ENCODE assay signal across 8 mouse cellular contexts in the genomic region with DNA sequence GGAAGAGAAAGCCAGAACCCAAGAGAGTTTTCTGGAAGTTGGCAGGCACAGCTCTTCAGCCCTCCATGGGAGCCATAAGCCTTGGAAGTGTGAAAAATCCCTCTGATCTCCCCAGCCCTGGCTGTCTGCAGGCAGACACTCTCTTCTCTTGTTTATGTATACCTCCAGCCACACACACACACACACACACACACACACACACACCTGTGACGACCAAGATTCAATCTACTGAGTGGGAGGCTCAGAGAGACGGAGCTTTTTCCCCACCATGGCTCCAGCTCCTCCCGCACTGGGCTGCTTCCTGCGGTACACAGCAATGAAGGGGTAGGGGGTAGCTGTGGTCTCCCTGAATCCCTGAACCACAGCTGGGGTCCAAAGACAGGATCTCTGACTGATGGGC. TPM values are rescaled to one million over a fixed set of nuclear protein-coding genes. Genes with fewer than 3 reads are reported as not detected.
DNase-seq lines count a peak whose midpoint lies in the region; ATAC-seq and TF ChIP-seq lines count a peak whose summit lies in the region.

No protein-coding gene starts in this region.

- no peak for DNase-seq in gastrocnemius, adult 2 months
- no peak for DNase-seq in gastrocnemius, postnatal 10 days
- no peak for DNase-seq in midbrain, embryonic 11.5 days (ENCODE audit: low spot score, missing footprints)
- no peak for DNase-seq in right cerebral cortex, postnatal 25 days
- DNase-seq in layer of hippocampus, postnatal 36 days: no peak
- DNase-seq in spleen, postnatal 14 days (ENCODE audit: low spot score in 2 of 2): no peak

- H3K4me3 ChIP-seq in gastrocnemius, adult 2 months: peak overlapping the region; percentile 77
- H3K4me3 ChIP-seq in E14TG2a.4 (replicated peaks; ENCODE audit: low read length): peak overlapping the region; percentile 29; the same call in 1 of the 2 replicates
- peak overlapping the region; percentile 60 for H3K4me3 ChIP-seq in hindbrain, embryonic 13.5 days
- H3K4me3 ChIP-seq in midbrain, embryonic 11.5 days (ENCODE audit: low read depth, low read length): no peak overlapping the region

- H3K4me2 ChIP-seq in hindbrain, embryonic 13.5 days: peak overlapping the region; percentile 98
- H3K4me2 ChIP-seq in midbrain, embryonic 11.5 days: peak overlapping the region; percentile 87

- H3K9me3 ChIP-seq in E14TG2a.4 (ENCODE audit: low read length): no peaks in the 10 kb centered on the region
- no peaks in the 10 kb centered on the region for H3K9me3 ChIP-seq in hindbrain, embryonic 13.5 days
- no peaks in the 10 kb centered on the region for H3K9me3 ChIP-seq in midbrain, embryonic 11.5 days (ENCODE audit: control insufficient read depth, low read length)

- peaks cover 51% of the 10 kb centered on the region for H3K4me1 ChIP-seq in E14TG2a.4 (replicated peaks; ENCODE audit: low read depth, low read length)
- peaks cover 56% of the 10 kb centered on the region for H3K4me1 ChIP-seq in hindbrain, embryonic 13.5 days (replicated peaks)
- H3K4me1 ChIP-seq in midbrain, embryonic 11.5 days (ENCODE audit: control insufficient read depth, insufficient read depth, low read length): peaks cover 25% of the 10 kb centered on the region

- H3K27ac ChIP-seq in gastrocnemius, adult 2 months: peak overlapping the region; percentile 98
- H3K27ac ChIP-seq in hindbrain, embryonic 13.5 days: peak overlapping the region; percentile 80
- H3K27ac ChIP-seq in midbrain, embryonic 11.5 days (ENCODE audit: low read depth, low read length): no peak overlapping the region

- H3K36me3 ChIP-seq in E14TG2a.4 (ENCODE audit: insufficient read depth, low read length): peaks cover 32% of the 10 kb centered on the region
- no peaks in the 10 kb centered on the region for H3K36me3 ChIP-seq in hindbrain, embryonic 13.5 days
- H3K36me3 ChIP-seq in midbrain, embryonic 11.5 days (ENCODE audit: control insufficient read depth, insufficient read depth, low read length): no peaks in the 10 kb centered on the region

- no peak for TF ChIP-seq CTCF in gastrocnemius, adult 2 months (IDR thresholded peaks at IDR 0.05)
- no peak for TF ChIP-seq CTCF in E14TG2a.4 (conservative IDR thresholded peaks at IDR 0.05; ENCODE audit: low read length)

- intact Hi-C loops in gastrocnemius, adult 2 months (cut with DNase I): loop anchor here (5.0 kb wide), 1 partner anchor 39 kb away; no protein-coding TSS in a partner anchor

- no peak for ATAC-seq in hindbrain, embryonic 13.5 days (ENCODE audit: low FRiP score)
- ATAC-seq in midbrain, embryonic 11.5 days (ENCODE audit: low FRiP score): no peak

- H3K9ac ChIP-seq in hindbrain, embryonic 13.5 days: peak overlapping the region; percentile 81
- H3K9ac ChIP-seq in midbrain, embryonic 11.5 days (ENCODE audit: low read length): no peak overlapping the region; the same call in 1 of the 2 replicates

- 45% methylated on average over 4 of the region's 4 CpGs for WGBS in hindbrain, embryonic 13.5 days
- WGBS in midbrain, embryonic 11.5 days: 57% methylated on average over 4 of the region's 4 CpGs

- H3K27me3 ChIP-seq in E14TG2a.4 (ENCODE audit: insufficient read depth, low read length): 0 out of 2 replicates have a peak, but pooled peaks cover 5% of the 10 kb centered on the region
- H3K27me3 ChIP-seq in hindbrain, embryonic 13.5 days: peaks cover 28% of the 10 kb centered on the region
- peaks cover 7% of the 10 kb centered on the region for H3K27me3 ChIP-seq in midbrain, embryonic 11.5 days (ENCODE audit: control insufficient read depth, insufficient read depth, low read length)

RNA-seq across cellular contexts. Expression of a gene that starts 2.4 kb away (rescaled TPM):
- total RNA-seq in gastrocnemius, adult 2 months (2021): 10 to 100 TPM; 40.6 to 59.3 TPM
- 10 to 100 TPM; 65.9 to 66.6 TPM for total RNA-seq in gastrocnemius, postnatal 10 days (2021)
- polyA plus RNA-seq in hindbrain, embryonic 13.5 days (2015; fragmentation: Nextera tagmentation; extraction: Ambion mirVana): 11.9 and 12.2 TPM in 2 replicates
- 10.1 and 11.4 TPM in 2 replicates for polyA plus RNA-seq in midbrain, embryonic 11.5 days (2014; fragmentation: Nextera tagmentation; extraction: Ambion mirVana)
- total RNA-seq in layer of hippocampus, postnatal 36 days (2021): 10 to 100 TPM; 53.5 to 60.2 TPM
